Mouse (Mus musculus) intestine, embryonic 15.5 days (tissue): Measurements from ENCODE around the gene Als2cr12. TPM values are rescaled to one million over a fixed set of nuclear protein-coding genes. Genes with fewer than 3 reads are reported as not detected.
A peak's percentile ranks its signal among the peaks of the same experiment; 100 is the strongest.
"Not testable (repeated sequence)": the region's sequence is repeated elsewhere in the genome, so short reads cannot be mapped to it uniquely, and the experiment has no call there.

ENCODE experiments used
- ATAC-seq: fragments of 200-750 bp; cut with Nextera tagmentation; 2 replicates; pipeline ENCODE4 v1.8.0; 2017; ENCODE audit warnings: moderate TSS enrichment, moderate library complexity
- H3K27ac ChIP-seq: fragments of 300-500 bp; sonication (generic); 2 replicates; pipeline ENCODE4 v1.5.1; 2015; ENCODE audit warnings: mild to moderate bottlenecking, inconsistent platforms
- H3K27me3 ChIP-seq: fragments of 300-500 bp; sonication (generic); replicated peaks from 2 replicates; pipeline ENCODE4 v1.6.1; 2015; ENCODE audit warnings: inconsistent platforms
- H3K36me3 ChIP-seq: fragments of 300-500 bp; sonication (generic); 2 replicates; pipeline ENCODE4 v1.6.1; 2015; ENCODE audit warnings: inconsistent platforms
- H3K4me1 ChIP-seq: fragments of 300-500 bp; sonication (generic); replicated peaks from 2 replicates; pipeline ENCODE4 v1.6.1; 2015; ENCODE audit warnings: inconsistent platforms
- H3K4me2 ChIP-seq: fragments of 300-500 bp; sonication (generic); replicated peaks from 2 replicates; pipeline ENCODE4 v1.6.1; 2015; ENCODE audit warnings: mild to moderate bottlenecking, inconsistent platforms
- H3K4me3 ChIP-seq: fragments of 300-500 bp; sonication (generic); replicated peaks from 2 replicates; pipeline ENCODE4 v1.5.1; 2015; ENCODE audit warnings: inconsistent platforms
- H3K9ac ChIP-seq: fragments of 300-500 bp; sonication (generic); 2 replicates; pipeline ENCODE4 v1.6.1; 2015; ENCODE audit warnings: inconsistent platforms
- H3K9me3 ChIP-seq: fragments of 300-500 bp; sonication (generic); 2 replicates; pipeline ENCODE4 v1.6.1; 2016; ENCODE audit warnings: inconsistent platforms
- WGBS: fragments of 180-500 bp; shearing (Covaris S2); methylation state at CpG from one replicate; pipeline ENCODE4 v1.1.7; 2015; 5-methylcytosine and 5-hydroxymethylcytosine counted together
- polyA plus RNA-seq: library from polyadenylated mRNA; unstranded; fragments of >200 nt; fragmentation: Nextera tagmentation; extraction: Ambion mirVana; gene quantifications from 2 replicates; pipeline ENCODE4 v1.2.1, GENCODE M21; 2015

Gene Als2cr12
- polyA plus RNA-seq, 1 experiment from 2014 or later = 1.6 TPM

GRCm38 (mm10) chr1:58716162-58716882 lies 20.5 kb upstream of the Als2cr12 start:
- 51% methylated on average over 7 of the region's 7 CpGs for WGBS
- no peak for ATAC-seq
- Histone ChIP-seq H3K36me3 (no peaks in the 10 kb centered on the region; the same call in 1 of the 2 replicates), H3K4me2 (peak overlapping the region; percentile 22; the same call in 1 of the 2 replicates), H3K4me3 (no peak overlapping the region), H3K27me3 (no peaks in the 10 kb centered on the region), H3K9ac (no peak overlapping the region), H3K4me1 (peaks cover 9% of the 10 kb centered on the region; the same call in 1 of the 2 replicates), H3K9me3 (no peaks in the 10 kb centered on the region), H3K27ac (no peak overlapping the region)

GRCm38 (mm10) chr1:58715536-58715935 lies 19.7 kb upstream of the Als2cr12 start:
- H3K9ac ChIP-seq = no peak overlapping the region
- H3K4me2 ChIP-seq = no peak overlapping the region
- no peaks in the 10 kb centered on the region for H3K27me3 ChIP-seq
- no peak for ATAC-seq
- H3K36me3 ChIP-seq = no peaks in the 10 kb centered on the region; the same call in 1 of the 2 replicates
- no peak overlapping the region for H3K4me3 ChIP-seq
- peaks cover 9% of the 10 kb centered on the region; the same call in 1 of the 2 replicates for H3K4me1 ChIP-seq
- H3K9me3 ChIP-seq = no peaks in the 10 kb centered on the region
- no peak overlapping the region for H3K27ac ChIP-seq

- H3K4me2 ChIP-seq = peak overlapping the region; percentile 58
- H3K4me1 ChIP-seq = peaks cover 9% of the 10 kb centered on the region; the same call in 1 of the 2 replicates
- H3K36me3 ChIP-seq = no peaks in the 10 kb centered on the region; the same call in 1 of the 2 replicates
- no peaks in the 10 kb centered on the region for H3K27me3 ChIP-seq
- no peaks in the 10 kb centered on the region for H3K9me3 ChIP-seq
- H3K4me3 ChIP-seq = peak overlapping the region; percentile 69
- H3K27ac ChIP-seq = no peak overlapping the region
- no peak for ATAC-seq
- 34% methylated on average over 1 of the region's 1 CpGs for WGBS
- peak overlapping the region; percentile 80 for H3K9ac ChIP-seq
These were observed 18.6 kb upstream of the Als2cr12 start for GRCm38 (mm10) chr1:58714361-58714760.

- Histone ChIP-seq H3K4me1 (peaks cover 9% of the 10 kb centered on the region; the same call in 1 of the 2 replicates), H3K27ac (peak overlapping the region; percentile 95), H3K4me3 (peak overlapping the region; percentile 69), H3K9me3 (no peaks in the 10 kb centered on the region), H3K4me2 (peak overlapping the region; percentile 58), H3K27me3 (no peaks in the 10 kb centered on the region), H3K36me3 (no peaks in the 10 kb centered on the region; the same call in 1 of the 2 replicates), H3K9ac (peak overlapping the region; percentile 80)
- no peak for ATAC-seq
- 23% methylated on average over 4 of the region's 4 CpGs for WGBS
These were observed 18.1 kb upstream of the Als2cr12 start for GRCm38 (mm10) chr1:58713893-58714231.

- Histone ChIP-seq H3K4me3 (peak overlapping the region; percentile 69), H3K9me3 (no peaks in the 10 kb centered on the region), H3K27ac (peak overlapping the region; percentile 95), H3K4me2 (peak overlapping the region; percentile 58), H3K9ac (peak overlapping the region; percentile 80), H3K27me3 (no peaks in the 10 kb centered on the region), H3K4me1 (peaks cover 9% of the 10 kb centered on the region; the same call in 1 of the 2 replicates), H3K36me3 (no peaks in the 10 kb centered on the region)
- peak; percentile 45 for ATAC-seq
- WGBS = 4% methylated on average over 31 of the region's 31 CpGs
These were observed 17.5 kb upstream of the Als2cr12 start for GRCm38 (mm10) chr1:58713081-58713892.

GRCm38 (mm10) chr1:58712076-58713061 lies 16.6 kb upstream of the Als2cr12 start:
- 6% methylated on average over 17 of the region's 17 CpGs for WGBS
- Histone ChIP-seq H3K4me1 (peaks cover 9% of the 10 kb centered on the region; the same call in 1 of the 2 replicates), H3K4me3 (peak overlapping the region; percentile 69), H3K27ac (peak overlapping the region; percentile 99), H3K9me3 (no peaks in the 10 kb centered on the region), H3K9ac (peak overlapping the region; percentile 80), H3K4me2 (peak overlapping the region; percentile 58), H3K27me3 (no peaks in the 10 kb centered on the region), H3K36me3 (no peaks in the 10 kb centered on the region)
- ATAC-seq = peak; percentile 84

GRCm38 (mm10) chr1:58711365-58712016 lies 15.7 kb upstream of the Als2cr12 start, which contains the start of gene Cflar:
TSS of gene Cflar (plus strand) at chr1:58711508.
- H3K27me3 ChIP-seq = no peaks in the 10 kb centered on the region
- no peaks in the 10 kb centered on the region for H3K36me3 ChIP-seq
- no peaks in the 10 kb centered on the region for H3K9me3 ChIP-seq
- H3K4me1 ChIP-seq = peaks cover 9% of the 10 kb centered on the region; the same call in 1 of the 2 replicates
- peak within 1 kb of the TSS; percentile 52 for H3K4me3 ChIP-seq
- peak within 1 kb of the TSS; percentile 75 for H3K9ac ChIP-seq
- H3K4me2 ChIP-seq = peak within 1 kb of the TSS; percentile 58
- ATAC-seq = peak; percentile 76
- peak within 1 kb of the TSS; percentile 99 for H3K27ac ChIP-seq
- WGBS = under 1% methylated on average over 45 of the region's 45 CpGs

GRCm38 (mm10) chr1:58710711-58711364 lies 15.0 kb upstream of the Als2cr12 start:
- no peaks in the 10 kb centered on the region for H3K36me3 ChIP-seq
- WGBS = 36% methylated on average over 10 of the region's 10 CpGs
- peak overlapping the region; percentile 75 for H3K9ac ChIP-seq
- 0 out of 2 replicates have a peak, but pooled peaks have one; percentile 13 for ATAC-seq
- H3K4me2 ChIP-seq = peak overlapping the region; percentile 58
- H3K27me3 ChIP-seq = no peaks in the 10 kb centered on the region
- H3K4me1 ChIP-seq = peaks cover 4% of the 10 kb centered on the region; the same call in 1 of the 2 replicates
- peak overlapping the region; percentile 52 for H3K4me3 ChIP-seq
- H3K27ac ChIP-seq = peak overlapping the region; percentile 99
- no peaks in the 10 kb centered on the region for H3K9me3 ChIP-seq

- not testable (repeated sequence) for H3K27ac ChIP-seq, H3K4me1 ChIP-seq, ATAC-seq, H3K9me3 ChIP-seq, H3K4me2 ChIP-seq, H3K9ac ChIP-seq, H3K36me3 ChIP-seq, H3K4me3 ChIP-seq, H3K27me3 ChIP-seq
- WGBS = 100% methylated on average over 1 of the region's 1 CpGs
These were observed 14.3 kb upstream of the Als2cr12 start for GRCm38 (mm10) chr1:58710043-58710442.

GRCm38 (mm10) chr1:58700580-58701162 lies 4.9 kb upstream of the Als2cr12 start:
- ATAC-seq = peak; percentile 45
- H3K36me3 ChIP-seq, H3K4me3 ChIP-seq, H3K27ac ChIP-seq, H3K4me2 ChIP-seq, H3K4me1 ChIP-seq, H3K9ac ChIP-seq, H3K9me3 ChIP-seq, H3K27me3 ChIP-seq: not testable (repeated sequence)
- WGBS = 76% methylated on average over 5 of the region's 5 CpGs
